Mouse (Mus musculus): ENCODE measurements at regions not wholly inside any gene's neighbourhood (a gene's known extent, or its start where the extent isn't known, plus 50 kb on each side); places are given as distances from the start of the nearest gene placed in this dataset.

DNA sequence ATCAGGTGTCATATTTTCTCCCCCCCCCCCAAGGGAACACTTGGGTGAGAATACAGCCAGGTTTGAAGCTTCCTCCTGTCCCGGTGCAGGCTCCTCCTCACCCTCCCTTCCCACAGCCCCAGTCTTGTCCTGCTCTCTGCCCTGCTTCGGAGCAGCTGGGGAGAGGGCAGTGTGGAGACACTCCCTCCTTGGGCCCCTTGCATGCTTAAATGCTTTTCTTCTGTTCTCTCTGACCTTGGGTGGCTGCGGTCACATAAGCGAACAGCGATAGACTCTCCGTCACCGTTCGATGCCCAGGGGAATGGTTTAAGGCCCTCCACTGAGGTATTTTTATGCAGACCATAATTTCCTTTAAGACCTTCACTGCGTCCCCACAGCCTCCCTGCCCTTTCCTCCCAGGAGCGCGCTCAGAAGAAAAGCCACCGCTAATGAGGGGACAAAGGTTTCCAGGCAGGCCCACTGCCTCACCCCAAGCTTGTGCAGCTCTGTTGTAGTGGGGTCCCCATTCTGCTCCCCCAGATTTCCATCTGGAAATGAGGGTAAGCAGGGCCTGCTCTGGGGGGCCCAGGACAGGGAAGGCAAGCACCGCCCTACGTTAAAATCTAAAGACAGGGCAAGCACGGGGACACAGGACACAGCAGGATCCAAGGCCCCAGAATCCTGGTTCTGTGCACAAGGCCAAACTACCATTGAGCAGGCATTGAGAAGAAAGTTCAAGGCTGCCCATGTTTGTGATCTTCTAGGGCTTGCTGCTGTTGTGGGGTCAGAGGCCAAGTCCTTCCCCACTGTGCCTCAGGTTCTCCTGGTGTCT lies 195.7 kb downstream of the Gm26897 start:
- no peak for TF ChIP-seq CTCF (conservative IDR thresholded peaks at IDR 0.05; ENCODE audit: insufficient read depth, insufficient read length, low read depth, low read length)
- no peak for TF ChIP-seq POLR2A (IDR thresholded peaks at IDR 0.05; ENCODE audit: low read depth, low read length)

Data from kidney, adult 2 months (tissue).